Mouse (Mus musculus): ENCODE measurements around the gene Stk32c.

The Stk32c gene

GRCm38 (mm10) chr7:139208023-139208772 is 4.9 kb downstream of the Stk32c start:
- DNase-seq (ENCODE audit: inconsistent age in 2 of 2, low spot score in 1 of 2): peak; percentile 41 to 79

GRCm38 (mm10) chr7:139201209-139201608 is 11.9 kb downstream of the Stk32c start:
- no peak for DNase-seq (ENCODE audit: inconsistent age in 2 of 2, low spot score in 1 of 2)

GRCm38 (mm10) chr7:139200108-139200507 is 13.0 kb downstream of the Stk32c start:
- peak; percentile 62 to 86 for DNase-seq (ENCODE audit: inconsistent age in 2 of 2, low spot score in 1 of 2)

GRCm38 (mm10) chr7:139197022-139197421 is 16.1 kb downstream of the Stk32c start:
- DNase-seq (ENCODE audit: inconsistent age in 2 of 2, low spot score in 1 of 2): no peak

GRCm38 (mm10) chr7:139191619-139192018 is 21.5 kb downstream of the Stk32c start:
- DNase-seq (ENCODE audit: inconsistent age in 2 of 2, low spot score in 1 of 2): peak in 1 of 2 experiments; percentile 36

GRCm38 (mm10) chr7:139190616-139191015 is 22.5 kb downstream of the Stk32c start:
- DNase-seq (ENCODE audit: inconsistent age in 2 of 2, low spot score in 1 of 2): peak in 1 of 2 experiments; percentile 44

GRCm38 (mm10) chr7:139188634-139189207 is 24.4 kb downstream of the Stk32c start:
- peak in 1 of 2 experiments; percentile 33 for DNase-seq (ENCODE audit: inconsistent age in 2 of 2, low spot score in 1 of 2)

GRCm38 (mm10) chr7:139187771-139188633 is 25.1 kb downstream of the Stk32c start:
- DNase-seq (ENCODE audit: inconsistent age in 2 of 2, low spot score in 1 of 2): peak; percentile 85 to 94

GRCm38 (mm10) chr7:139187277-139187676 is 25.8 kb downstream of the Stk32c start:
- DNase-seq (ENCODE audit: inconsistent age in 2 of 2, low spot score in 1 of 2): peak in 1 of 2 experiments; percentile 25

GRCm38 (mm10) chr7:139186436-139186835 is 26.7 kb downstream of the Stk32c start:
- DNase-seq (ENCODE audit: inconsistent age in 2 of 2, low spot score in 1 of 2): no peak

- DNase-seq (ENCODE audit: inconsistent age in 2 of 2, low spot score in 1 of 2): no peak
Measured at GRCm38 (mm10) chr7:139185971-139186370, 27.1 kb downstream of the Stk32c start.

- no peak for DNase-seq (ENCODE audit: inconsistent age in 2 of 2, low spot score in 1 of 2)
Measured at GRCm38 (mm10) chr7:139184846-139185245, 28.3 kb downstream of the Stk32c start.

- DNase-seq (ENCODE audit: inconsistent age in 2 of 2, low spot score in 1 of 2): no peak
Measured at GRCm38 (mm10) chr7:139184396-139184795, 28.7 kb downstream of the Stk32c start.

GRCm38 (mm10) chr7:139180058-139180457 is 33.0 kb downstream of the Stk32c start:
- no peak for DNase-seq (ENCODE audit: inconsistent age in 2 of 2, low spot score in 1 of 2)

- no peak for DNase-seq (ENCODE audit: inconsistent age in 2 of 2, low spot score in 1 of 2)
Measured at GRCm38 (mm10) chr7:139179299-139179698, 33.8 kb downstream of the Stk32c start.

- DNase-seq (ENCODE audit: inconsistent age in 2 of 2, low spot score in 1 of 2): no peak
Measured at GRCm38 (mm10) chr7:139169143-139169542, 44.0 kb downstream of the Stk32c start.

- no peak for DNase-seq (ENCODE audit: inconsistent age in 2 of 2, low spot score in 1 of 2)
Measured at GRCm38 (mm10) chr7:139164410-139164809, 48.7 kb downstream of the Stk32c start.

GRCm38 (mm10) chr7:139158956-139159355 is 54.2 kb downstream of the Stk32c start:
- no peak for DNase-seq (ENCODE audit: inconsistent age in 2 of 2, low spot score in 1 of 2)

GRCm38 (mm10) chr7:139158549-139158948 is 54.6 kb downstream of the Stk32c start:
- DNase-seq (ENCODE audit: inconsistent age in 2 of 2, low spot score in 1 of 2): no peak

GRCm38 (mm10) chr7:139157541-139157940 is 55.6 kb downstream of the Stk32c start:
- DNase-seq (ENCODE audit: inconsistent age in 2 of 2, low spot score in 1 of 2): no peak

GRCm38 (mm10) chr7:139156341-139157058 is 56.6 kb downstream of the Stk32c start:
- peak in 1 of 2 experiments; percentile 43 for DNase-seq (ENCODE audit: inconsistent age in 2 of 2, low spot score in 1 of 2)
